Comparison of ENCODE assay signal across 21 mouse cellular contexts in the genomic region with DNA sequence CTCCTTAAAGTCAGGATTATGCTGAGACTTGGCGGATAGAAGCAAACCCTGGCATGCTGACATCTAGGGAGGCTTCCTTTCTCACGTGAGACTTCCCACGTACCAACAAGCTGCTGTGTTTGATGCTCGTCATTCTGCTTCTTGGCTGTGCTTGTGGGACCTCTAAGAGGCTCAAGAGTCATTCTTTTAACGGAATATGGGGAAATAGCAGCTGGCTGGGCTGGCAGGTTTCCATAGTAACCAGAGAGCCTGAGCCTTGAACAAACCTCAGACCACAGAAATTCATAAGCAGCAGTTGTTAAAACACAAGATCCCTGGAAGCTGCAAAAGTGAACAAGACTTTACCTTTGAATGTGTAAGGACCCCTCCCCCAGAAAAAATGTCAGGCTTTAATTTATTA. TPM values are rescaled to one million over a fixed set of nuclear protein-coding genes. Genes with fewer than 3 reads are reported as not detected.
DNase-seq lines count a peak whose midpoint lies in the region; ATAC-seq and TF ChIP-seq lines count a peak whose summit lies in the region.
"Had no signal": no experiment of that assay in that cellular context is flagged by ENCODE, and none has a peak within 500 bp of the region (broad histone marks: within the 10 kb centered on the region; RNA-seq: fewer than 3 reads in every experiment).

No protein-coding gene starts in this region.

- no peak for TF ChIP-seq CTCF in forebrain, postnatal 0 days (IDR thresholded peaks at IDR 0.05; ENCODE audit: low read depth)
- TF ChIP-seq CTCF in kidney, adult 2 months (conservative IDR thresholded peaks at IDR 0.05; ENCODE audit: insufficient read depth, insufficient read length, low read depth, low read length), result no peak

- DNase-seq in forebrain, postnatal 0 days, result peak; percentile 9
- peak; percentile 47 for DNase-seq in midbrain, embryonic 14.5 days
- no peak for DNase-seq in midbrain, embryonic 11.5 days (ENCODE audit: low spot score, missing footprints)
- peak; percentile 12 for DNase-seq in brain, adult 2 months (ENCODE audit: low read depth, low spot score)
- no peak for DNase-seq in kidney, adult 2 months
- DNase-seq in heart, adult 9 months (ENCODE audit: low spot score in 2 of 2), result no peak
- DNase-seq: cerebellum, adult 2 months; kidney, postnatal 25 days; liver; right cerebral cortex, adult 18-20 months; thymus, postnatal 14 days had no signal

- TF ChIP-seq POLR2A in kidney, adult 2 months (IDR thresholded peaks at IDR 0.05; ENCODE audit: low read depth, low read length), result no peak

- H3K36me3 ChIP-seq in forebrain, postnatal 0 days (ENCODE audit: insufficient read depth), result no peaks in the 10 kb centered on the region
- no peaks in the 10 kb centered on the region for H3K36me3 ChIP-seq in forebrain, embryonic 15.5 days
- no peaks in the 10 kb centered on the region for H3K36me3 ChIP-seq in midbrain, embryonic 14.5 days (ENCODE audit: control insufficient read depth, insufficient read depth, low read length)
- no peaks in the 10 kb centered on the region for H3K36me3 ChIP-seq in midbrain, embryonic 11.5 days (ENCODE audit: control insufficient read depth, insufficient read depth, low read length)
- no peaks in the 10 kb centered on the region for H3K36me3 ChIP-seq in midbrain, embryonic 16.5 days (ENCODE audit: control insufficient read depth, insufficient read depth, low read length)
- H3K36me3 ChIP-seq in kidney, adult 2 months (ENCODE audit: control insufficient read depth, insufficient read depth, low read length), result no peaks in the 10 kb centered on the region
- H3K36me3 ChIP-seq: forebrain, embryonic 10.5 days; heart, embryonic 10.5 days; lung, embryonic 15.5 days; neural tube, embryonic 15.5 days; stomach, embryonic 15.5 days had no signal

- ATAC-seq in forebrain, postnatal 0 days, result no peak
- ATAC-seq in forebrain, embryonic 15.5 days (replicated peaks), result no peak
- ATAC-seq in midbrain, embryonic 14.5 days (ENCODE audit: low FRiP score, low TSS enrichment), result no peak
- no peak for ATAC-seq in midbrain, embryonic 11.5 days (ENCODE audit: low FRiP score)
- ATAC-seq in midbrain, embryonic 16.5 days, result peak; percentile 82
- ATAC-seq: CD4-positive, CD25-positive, alpha-beta regulatory T cell, adult 4 months; intestine, postnatal 0 days had no signal

- H3K9ac ChIP-seq in forebrain, postnatal 0 days, result no peak overlapping the region
- no peak overlapping the region for H3K9ac ChIP-seq in forebrain, embryonic 15.5 days (replicated peaks)
- H3K9ac ChIP-seq in midbrain, embryonic 14.5 days (replicated peaks; ENCODE audit: low read length), result no peak overlapping the region
- H3K9ac ChIP-seq in midbrain, embryonic 11.5 days (ENCODE audit: low read length), result no peak overlapping the region
- no peak overlapping the region for H3K9ac ChIP-seq in midbrain, embryonic 16.5 days (ENCODE audit: low read depth, low read length)
- H3K9ac ChIP-seq: lung, embryonic 15.5 days; neural tube, embryonic 15.5 days; stomach, embryonic 15.5 days had no signal

- WGBS in forebrain, postnatal 0 days, result 37% methylated on average over 5 of the region's 5 CpGs
- WGBS in forebrain, embryonic 15.5 days, result 42% methylated on average over 5 of the region's 5 CpGs
- 34% methylated on average over 5 of the region's 5 CpGs for WGBS in midbrain, embryonic 14.5 days
- WGBS in midbrain, embryonic 11.5 days, result 52% methylated on average over 5 of the region's 5 CpGs
- 37% methylated on average over 5 of the region's 5 CpGs for WGBS in midbrain, embryonic 16.5 days
- WGBS in kidney, adult 2 months, result 42% methylated on average over 5 of the region's 5 CpGs

- H3K27ac ChIP-seq in forebrain, postnatal 0 days (ENCODE audit: low read depth, low read length), result no peak overlapping the region
- H3K27ac ChIP-seq in forebrain, embryonic 15.5 days (replicated peaks), result no peak overlapping the region
- no peak overlapping the region for H3K27ac ChIP-seq in midbrain, embryonic 14.5 days (replicated peaks; ENCODE audit: low read depth, low read length)
- no peak overlapping the region for H3K27ac ChIP-seq in midbrain, embryonic 11.5 days (ENCODE audit: low read depth, low read length)
- H3K27ac ChIP-seq in midbrain, embryonic 16.5 days (ENCODE audit: low read length), result no peak overlapping the region
- H3K27ac ChIP-seq in kidney, adult 2 months (ENCODE audit: insufficient read depth, low read depth, low read length), result no peak overlapping the region
- H3K27ac ChIP-seq: forebrain, embryonic 10.5 days; heart, embryonic 10.5 days; lung, embryonic 15.5 days; neural tube, embryonic 15.5 days; stomach, embryonic 15.5 days had no signal

- H3K9me3 ChIP-seq in forebrain, postnatal 0 days (ENCODE audit: low read length), result no peaks in the 10 kb centered on the region
- no peaks in the 10 kb centered on the region for H3K9me3 ChIP-seq in forebrain, embryonic 15.5 days
- no peaks in the 10 kb centered on the region for H3K9me3 ChIP-seq in midbrain, embryonic 14.5 days (ENCODE audit: control insufficient read depth, low read length)
- H3K9me3 ChIP-seq in midbrain, embryonic 11.5 days (ENCODE audit: control insufficient read depth, low read length), result no peaks in the 10 kb centered on the region
- H3K9me3 ChIP-seq in midbrain, embryonic 16.5 days (replicated peaks; ENCODE audit: control insufficient read depth, low read length, poor library complexity, severe bottlenecking), result no peaks in the 10 kb centered on the region
- H3K9me3 ChIP-seq: forebrain, embryonic 10.5 days; heart, embryonic 10.5 days; lung, embryonic 15.5 days; neural tube, embryonic 15.5 days; stomach, embryonic 15.5 days had no signal

- H3K4me3 ChIP-seq in forebrain, postnatal 0 days (ENCODE audit: low read depth, low read length), result no peak overlapping the region
- no peak overlapping the region for H3K4me3 ChIP-seq in forebrain, embryonic 15.5 days
- no peak overlapping the region for H3K4me3 ChIP-seq in midbrain, embryonic 14.5 days (replicated peaks; ENCODE audit: low read depth, low read length)
- no peak overlapping the region for H3K4me3 ChIP-seq in midbrain, embryonic 11.5 days (ENCODE audit: low read depth, low read length)
- H3K4me3 ChIP-seq in midbrain, embryonic 16.5 days (ENCODE audit: low read depth, low read length), result no peak overlapping the region
- H3K4me3 ChIP-seq in kidney, adult 2 months (ENCODE audit: insufficient read depth, low read depth, low read length), result no peak overlapping the region
- H3K4me3 ChIP-seq: forebrain, embryonic 10.5 days; heart, embryonic 10.5 days; lung, embryonic 15.5 days; neural tube, embryonic 15.5 days; stomach, embryonic 15.5 days had no signal

- no peak overlapping the region for H3K4me2 ChIP-seq in forebrain, postnatal 0 days (ENCODE audit: low read depth)
- H3K4me2 ChIP-seq in forebrain, embryonic 15.5 days (replicated peaks), result no peak overlapping the region
- no peak overlapping the region for H3K4me2 ChIP-seq in midbrain, embryonic 14.5 days (ENCODE audit: low read length)
- H3K4me2 ChIP-seq in midbrain, embryonic 11.5 days, result no peak overlapping the region
- H3K4me2 ChIP-seq in midbrain, embryonic 16.5 days (ENCODE audit: low read length), result peak overlapping the region; percentile 3; the same call in 1 of the 2 replicates
- H3K4me2 ChIP-seq: lung, embryonic 15.5 days; neural tube, embryonic 15.5 days; stomach, embryonic 15.5 days had no signal

- H3K27me3 ChIP-seq in forebrain, postnatal 0 days (ENCODE audit: insufficient read depth, low read length), result no peaks in the 10 kb centered on the region
- no peaks in the 10 kb centered on the region for H3K27me3 ChIP-seq in forebrain, embryonic 15.5 days
- H3K27me3 ChIP-seq in midbrain, embryonic 14.5 days (ENCODE audit: control insufficient read depth, insufficient read depth, low read length), result no peaks in the 10 kb centered on the region
- no peaks in the 10 kb centered on the region; the same call in 1 of the 2 replicates for H3K27me3 ChIP-seq in midbrain, embryonic 11.5 days (ENCODE audit: control insufficient read depth, insufficient read depth, low read length)
- H3K27me3 ChIP-seq in midbrain, embryonic 16.5 days (ENCODE audit: control insufficient read depth, insufficient read depth, low read depth, low read length), result no peaks in the 10 kb centered on the region
- no peaks in the 10 kb centered on the region for H3K27me3 ChIP-seq in kidney, adult 2 months (replicated peaks; ENCODE audit: control insufficient read depth, insufficient read depth, low read length)
- H3K27me3 ChIP-seq: lung, embryonic 15.5 days; stomach, embryonic 15.5 days had no signal

- H3K4me1 ChIP-seq in forebrain, postnatal 0 days (ENCODE audit: insufficient read depth), result no peaks in the 10 kb centered on the region
- no peaks in the 10 kb centered on the region for H3K4me1 ChIP-seq in forebrain, embryonic 15.5 days
- no peaks in the 10 kb centered on the region for H3K4me1 ChIP-seq in midbrain, embryonic 14.5 days (ENCODE audit: control insufficient read depth, insufficient read depth, low read length)
- no peaks in the 10 kb centered on the region for H3K4me1 ChIP-seq in midbrain, embryonic 11.5 days (ENCODE audit: control insufficient read depth, insufficient read depth, low read length)
- no peaks in the 10 kb centered on the region for H3K4me1 ChIP-seq in midbrain, embryonic 16.5 days (ENCODE audit: control insufficient read depth, insufficient read depth, low read length)
- H3K4me1 ChIP-seq in kidney, adult 2 months (ENCODE audit: control insufficient read depth, insufficient read depth, low read length), result no peaks in the 10 kb centered on the region
- H3K4me1 ChIP-seq: forebrain, embryonic 10.5 days; heart, embryonic 10.5 days; lung, embryonic 15.5 days; neural tube, embryonic 15.5 days; stomach, embryonic 15.5 days had no signal

RNA-seq across cellular contexts. Expression of a gene that starts 9.4 kb away (rescaled TPM):
- 0.15 and 0.29 TPM in 2 replicates for total RNA-seq in forebrain, postnatal 0 days (2014; rRNA removed)
- polyA plus RNA-seq in forebrain, postnatal 0 days (2015; fragmentation: Nextera tagmentation; extraction: Ambion mirVana), result 0.16 and 0.39 TPM in 2 replicates
- 0.32 and 0.34 TPM in 2 replicates for polyA plus RNA-seq in forebrain, embryonic 15.5 days (2015; fragmentation: Nextera tagmentation; extraction: Ambion mirVana)
- 0.28 and 0.32 TPM in 2 replicates for polyA plus RNA-seq in midbrain, embryonic 14.5 days (2014; fragmentation: Nextera tagmentation; extraction: Ambion mirVana)
- polyA plus RNA-seq in midbrain, embryonic 11.5 days (2014; fragmentation: Nextera tagmentation; extraction: Ambion mirVana), result 0.04 and 0.25 TPM in 2 replicates
- 0.46 and 0.57 TPM in 2 replicates for polyA plus RNA-seq in midbrain, embryonic 16.5 days (2015; fragmentation: Nextera tagmentation; extraction: Ambion mirVana)
- not detected in 2 replicates for polyA plus RNA-seq in kidney, adult 2 months (2012; rRNA removed)
- total RNA-seq: gastrocnemius, adult 18-20 months had no signal
- polyA plus RNA-seq: CD4-positive, CD25-positive, alpha-beta regulatory T cell, adult 4 months had no signal

Comparison
In these comparisons a context has a peak if more than half of its experiments do, and no peak if none do; other contexts are left out.
1. DNase-seq: peak in forebrain, postnatal 0 days (single experiment), midbrain, embryonic 14.5 days (single experiment) and brain, adult 2 months (single experiment); none in midbrain, embryonic 11.5 days (single experiment), kidney, adult 2 months (single experiment) and heart, adult 9 months (0 of 2).